Mouse (Mus musculus) CH12.LX (cell line): Measurements from ENCODE around the gene Dagla. TPM values are rescaled to one million over a fixed set of nuclear protein-coding genes. Genes with fewer than 3 reads are reported as not detected.
A peak's percentile ranks its signal among the peaks of the same experiment; 100 is the strongest.

Experiments used
- DNase-seq: peaks from one replicate; pipeline ENCODE4 v3.0.0-alpha.2; 2013; ENCODE audit errors: extremely low read depth
- H3K27ac ChIP-seq: 2 replicates; pipeline ENCODE4 v1.5.1; 2012; ENCODE audit warnings: low read depth, mild to moderate bottlenecking, control low read depth, moderate library complexity; ENCODE audit not compliant: insufficient read depth
- H3K27me3 ChIP-seq: replicated peaks from 2 replicates; pipeline ENCODE3; 2012; ENCODE audit warnings: inconsistent platforms
- H3K36me3 ChIP-seq, 2 experiments: replicated peaks in 1 of 2; 2 replicates each; pipeline versions ENCODE3 to v1.6.1; 2012; ENCODE audit warnings: inconsistent platforms in 1 of 2, low read length in 1 of 2, mild to moderate bottlenecking in 1 of 2, mixed read lengths in 1 of 2, moderate library complexity in 1 of 2; ENCODE audit not compliant: control insufficient read depth in 1 of 2, insufficient read depth in 1 of 2
- H3K4me1 ChIP-seq, 2 experiments: 2 replicates each; pipeline ENCODE4 v1.6.1; 2012; ENCODE audit warnings: inconsistent platforms in 1 of 2, moderate library complexity in 1 of 2; ENCODE audit not compliant: insufficient read depth in 2 of 2, control insufficient read depth in 1 of 2
- H3K4me2 ChIP-seq: 2 replicates; pipeline ENCODE4 v1.6.1; 2012; ENCODE audit warnings: low read depth, mild to moderate bottlenecking, control low read depth; ENCODE audit not compliant: poor library complexity, insufficient read depth, severe bottlenecking
- H3K4me3 ChIP-seq, 3 experiments: fragments of 150-350 bp in 1 of 3; sonication (generic) in 1 of 3; replicated peaks in 1 of 3; 2 replicates each; pipeline versions ENCODE3 to v1.5.1; 2011 to 2012; ENCODE audit warnings: low read depth in 2 of 3, low read length in 2 of 3, mild to moderate bottlenecking in 2 of 3, moderate library complexity in 2 of 3, control low read depth in 1 of 3, improper control_type of control experiment in 1 of 3, inconsistent platforms in 1 of 3, mixed read lengths in 1 of 3; ENCODE audit not compliant: poor library complexity in 1 of 3
- H3K79me2 ChIP-seq: replicated peaks from 2 replicates; pipeline ENCODE4 v1.6.1; 2012; ENCODE audit warnings: mild to moderate bottlenecking, moderate library complexity; ENCODE audit not compliant: control insufficient read depth, poor library complexity, insufficient read depth, severe bottlenecking; ENCODE audit errors: extremely low read depth
- H3K9ac ChIP-seq: 2 replicates; pipeline ENCODE4 v1.6.1; 2012; ENCODE audit warnings: low read depth, mild to moderate bottlenecking, control low read depth, moderate library complexity; ENCODE audit not compliant: insufficient read depth
- H3K9me3 ChIP-seq: replicated peaks from 2 replicates; pipeline ENCODE3; 2012; ENCODE audit warnings: low read length, inconsistent platforms, mixed read lengths
- BHLHE40 ChIP-seq: IDR thresholded peaks from 2 replicates; pipeline ENCODE4 v1.6.1; 2011; ENCODE audit warnings: mild to moderate bottlenecking, low read depth, low read length, improper control_type of control experiment
- CHD1 ChIP-seq: IDR thresholded peaks from 2 replicates; pipeline ENCODE4 v1.6.1; 2012; ENCODE audit warnings: low read depth, low read length, improper control_type of control experiment, inconsistent platforms
- CHD2 ChIP-seq: IDR thresholded peaks from 2 replicates; pipeline ENCODE4 v1.6.1; 2011; ENCODE audit warnings: low read length, improper control_type of control experiment
- CTCF ChIP-seq, 2 experiments: IDR thresholded peaks in 1 of 2; conservative IDR thresholded peaks in 1 of 2; 2 replicates each; pipeline ENCODE4 v1.5.1; 2011 to 2012; ENCODE audit warnings: low read depth in 2 of 2, low read length in 2 of 2, improper control_type of control experiment in 1 of 2, inconsistent platforms in 1 of 2, mild to moderate bottlenecking in 1 of 2, moderate library complexity in 1 of 2
- E2F4 ChIP-seq: IDR thresholded peaks from 2 replicates; pipeline ENCODE4 v1.6.1; 2011; ENCODE audit warnings: low read depth, low read length, improper control_type of control experiment; ENCODE audit not compliant: insufficient replicate concordance
- ELF1 ChIP-seq: IDR thresholded peaks from 2 replicates; pipeline ENCODE4 v1.6.1; 2014; ENCODE audit warnings: low read depth, mild to moderate bottlenecking, inconsistent platforms, low read length, improper control_type of control experiment
- EP300 ChIP-seq: IDR thresholded peaks from 2 replicates; pipeline ENCODE4 v1.6.1; 2011; ENCODE audit warnings: low read length, improper control_type of control experiment
- ETS1 ChIP-seq: conservative IDR thresholded peaks from 2 replicates; pipeline ENCODE4 v1.6.1; 2012; ENCODE audit warnings: low read depth, mild to moderate bottlenecking, inconsistent platforms, low read length, improper control_type of control experiment, moderate library complexity
- GABPA ChIP-seq: IDR thresholded peaks from 2 replicates; pipeline ENCODE4 v1.6.1; 2012; ENCODE audit warnings: low read depth, low read length, improper control_type of control experiment, inconsistent platforms; ENCODE audit not compliant: insufficient replicate concordance
- HCFC1 ChIP-seq: IDR thresholded peaks from 2 replicates; pipeline ENCODE4 v1.6.1; 2012; ENCODE audit warnings: low read depth, mild to moderate bottlenecking, inconsistent platforms, low read length, improper control_type of control experiment
- IRF4 ChIP-seq: IDR thresholded peaks from 2 replicates; pipeline ENCODE4 v1.6.1; 2014; ENCODE audit warnings: low read depth, mild to moderate bottlenecking, inconsistent platforms, low read length, improper control_type of control experiment
- JUN ChIP-seq: IDR thresholded peaks from 2 replicates; pipeline ENCODE4 v1.6.1; 2011; ENCODE audit warnings: low read depth, mild to moderate bottlenecking, low read length, improper control_type of control experiment, moderate library complexity; ENCODE audit not compliant: insufficient read depth
- JUND ChIP-seq: conservative IDR thresholded peaks from 2 replicates; pipeline ENCODE4 v1.6.1; 2011; ENCODE audit warnings: low read depth, low read length, improper control_type of control experiment
- KAT2A ChIP-seq: IDR thresholded peaks from 2 replicates; pipeline ENCODE4 v1.6.1; 2012; ENCODE audit warnings: low read length, improper control_type of control experiment, inconsistent platforms; ENCODE audit not compliant: insufficient replicate concordance
- MAFK ChIP-seq: IDR thresholded peaks from 2 replicates; pipeline ENCODE4 v1.6.1; 2011; ENCODE audit warnings: low read length, improper control_type of control experiment; ENCODE audit not compliant: insufficient replicate concordance
- MAX ChIP-seq: IDR thresholded peaks from 2 replicates; pipeline ENCODE4 v1.6.1; 2011; ENCODE audit warnings: low read length, improper control_type of control experiment
- MAZ ChIP-seq: IDR thresholded peaks from 2 replicates; pipeline ENCODE4 v1.6.1; 2012; ENCODE audit warnings: low read depth, mild to moderate bottlenecking, inconsistent platforms, low read length, improper control_type of control experiment, moderate library complexity
- MEF2A ChIP-seq: IDR thresholded peaks from 2 replicates; pipeline ENCODE4 v1.6.1; 2014; ENCODE audit warnings: low read depth, mild to moderate bottlenecking, inconsistent platforms, low read length, improper control_type of control experiment, borderline replicate concordance
- MXI1 ChIP-seq: IDR thresholded peaks from 2 replicates; pipeline ENCODE4 v1.6.1; 2011; ENCODE audit warnings: mild to moderate bottlenecking, low read depth, low read length, improper control_type of control experiment
- NRF1 ChIP-seq: IDR thresholded peaks from 2 replicates; pipeline ENCODE4 v1.6.1; 2014; ENCODE audit warnings: low read depth, mild to moderate bottlenecking, inconsistent platforms, low read length, improper control_type of control experiment, moderate library complexity
- PAX5 ChIP-seq: IDR thresholded peaks from 2 replicates; pipeline ENCODE4 v1.6.1; 2012; ENCODE audit warnings: low read length, inconsistent platforms, mixed read lengths
- POLR2A ChIP-seq: IDR thresholded peaks from 2 replicates; pipeline ENCODE4 v1.6.1; 2011; ENCODE audit warnings: low read depth, mild to moderate bottlenecking, improper control_type of control experiment, low read length
- POLR2AphosphoS2 ChIP-seq: IDR thresholded peaks from 2 replicates; pipeline ENCODE4 v1.6.1; 2011; ENCODE audit warnings: low read depth, low read length, improper control_type of control experiment
- RAD21 ChIP-seq: IDR thresholded peaks from 2 replicates; pipeline ENCODE4 v1.6.1; 2011; ENCODE audit warnings: low read depth, mild to moderate bottlenecking, low read length, improper control_type of control experiment, moderate library complexity
- RCOR1 ChIP-seq: conservative IDR thresholded peaks from 2 replicates; pipeline ENCODE4 v1.6.1; 2012; ENCODE audit warnings: low read depth, mild to moderate bottlenecking, inconsistent platforms, low read length, improper control_type of control experiment
- SIN3A ChIP-seq: IDR thresholded peaks from 2 replicates; pipeline ENCODE4 v1.6.1; 2012; ENCODE audit warnings: low read length, improper control_type of control experiment, inconsistent platforms
- SMC3 ChIP-seq: IDR thresholded peaks from 2 replicates; pipeline ENCODE4 v1.6.1; 2011; ENCODE audit warnings: low read depth, low read length, improper control_type of control experiment
- TBP ChIP-seq: conservative IDR thresholded peaks from 2 replicates; pipeline ENCODE4 v1.6.1; 2011; ENCODE audit warnings: low read depth, low read length, improper control_type of control experiment
- TCF12 ChIP-seq: IDR thresholded peaks from 2 replicates; pipeline ENCODE4 v1.6.1; 2014; ENCODE audit warnings: low read depth, mild to moderate bottlenecking, inconsistent platforms, low read length, improper control_type of control experiment
- UBTF ChIP-seq: IDR thresholded peaks from 2 replicates; pipeline ENCODE4 v1.6.1; 2012; ENCODE audit warnings: low read depth, mild to moderate bottlenecking, inconsistent platforms, low read length, improper control_type of control experiment, moderate library complexity
- USF1 ChIP-seq: IDR thresholded peaks from 2 replicates; pipeline ENCODE4 v1.6.1; 2014; ENCODE audit warnings: low read depth, mild to moderate bottlenecking, inconsistent platforms, low read length, improper control_type of control experiment
- ZC3H11A ChIP-seq: IDR thresholded peaks from 2 replicates; pipeline ENCODE4 v1.6.1; 2012; ENCODE audit warnings: low read depth, mild to moderate bottlenecking, inconsistent platforms, low read length, improper control_type of control experiment
- ZKSCAN1 ChIP-seq: IDR thresholded peaks from 2 replicates; pipeline ENCODE4 v1.6.1; 2012; ENCODE audit warnings: low read depth, inconsistent platforms, low read length, improper control_type of control experiment, borderline replicate concordance
- ZMIZ1 ChIP-seq: IDR thresholded peaks from 2 replicates; pipeline ENCODE4 v1.6.1; 2012; ENCODE audit warnings: low read depth, mild to moderate bottlenecking, inconsistent platforms, low read length, improper control_type of control experiment
- ZNF384 ChIP-seq: IDR thresholded peaks from 2 replicates; pipeline ENCODE4 v1.6.1; 2012; ENCODE audit warnings: low read depth, low read length, improper control_type of control experiment, inconsistent platforms
- dilution Hi-C: fragments of 300-500 bp; cut with MboI; formaldehyde crosslinking; loops from 2 replicates; pipeline ENCODE4 v1.14.3; 2020; ENCODE audit warnings: low sequenced_read_pairs; ENCODE audit not compliant: extremely low pct_unique_long_range_greater_than_20kb, extremely low pct_ligation_motif_present
- in situ Hi-C: fragments of 300-500 bp; cut with MboI; formaldehyde crosslinking; loops from 3 replicates; pipeline ENCODE4 v1.14.3; 2019; ENCODE audit warnings: low sequenced_read_pairs, low pct_ligation_motif_present, low pct_unique_long_range_greater_than_20kb, mixed read lengths
- polyA plus RNA-seq: library from polyadenylated mRNA; unstranded; fragments of >175 nt; gene quantifications from 2 replicates; pipeline ENCODE4 v1.2.1, GENCODE M21; 2012; ENCODE audit warnings: low read depth; ENCODE audit not compliant: insufficient read length
- total RNA-seq, 2 experiments: library from RNA; depleted of rRNA; stranded (reverse); fragments of 300-350 nt in 1 of 2; fragments of >200 nt in 1 of 2; gene quantifications; 2 replicates each; pipeline ENCODE4 v1.2.3; 2012 to 2014

Gene Dagla
- total and polyA plus RNA-seq, 3 experiments = 0.21 to 0.55 TPM; not detected in 1

- TF ChIP-seq RAD21 = peak; percentile 35
- TF ChIP-seq ZNF384 = peak; percentile 87
- TF ChIP-seq HCFC1 = no peak
- no peak for TF ChIP-seq TBP
- TF ChIP-seq NRF1 = no peak
- no peak for TF ChIP-seq ZC3H11A
- TF ChIP-seq CHD2 = no peak; the same call in 1 of the 2 replicates
Measured at GRCm38 (mm10) chr19:10204616-10205001, 100.1 kb downstream of the Dagla start (continued).

GRCm38 (mm10) chr19:10203848-10204615 is 100.6 kb downstream of the Dagla start, which contains the start of the genes Tmem258 and Fen1:
Tmem258 (plus strand) TSS chr19:10204014.
Fen1 (minus strand) TSS chr19:10204169.
- no peaks in the 10 kb centered on the region for H3K9me3 ChIP-seq
- peak within 1 kb of the TSS; percentile 74 for H3K27ac ChIP-seq
- peak within 1 kb of the TSS; percentile 78 for H3K4me2 ChIP-seq
- H3K36me3 ChIP-seq = peaks cover 53 to 68% of the 10 kb centered on the region in 2 experiments
- peak; percentile 92 for DNase-seq
- in situ Hi-C loops (loop anchor here (5.0 to 10.0 kb wide), 2 partner anchors 169 to 292 kb away; no protein-coding TSS in a partner anchor), dilution Hi-C loops (no loop called here)
- peak within 1 kb of the TSS; percentile 99 for H3K9ac ChIP-seq
- peaks cover 47% of the 10 kb centered on the region for H3K79me2 ChIP-seq
- H3K27me3 ChIP-seq = no peaks in the 10 kb centered on the region
- peaks cover 0 to 25% of the 10 kb centered on the region in 2 experiments; a peak in 2 of 4 replicates for H3K4me1 ChIP-seq
- H3K4me3 ChIP-seq = peak within 1 kb of the TSS; percentile 92 to 100 (median 99)
- TF ChIP-seq BHLHE40 = peak; percentile 85
- no peak for TF ChIP-seq PAX5
- TF ChIP-seq CHD2 = no peak
- TF ChIP-seq CHD1 = peak; percentile 89; the same call in 1 of the 2 replicates
- peak; percentile 81 for TF ChIP-seq ELF1
- peak; percentile 70; the same call in 1 of the 2 replicates for TF ChIP-seq SIN3A
- no peak; the same call in 1 of the 2 replicates for TF ChIP-seq IRF4
- no peak for TF ChIP-seq MXI1
- TF ChIP-seq SMC3 = no peak
- peak; percentile 94 for TF ChIP-seq USF1
- no peak for TF ChIP-seq EP300
- TF ChIP-seq POLR2A = peak; percentile 84
- no peak for TF ChIP-seq JUN
- no peak for TF ChIP-seq CTCF (conservative IDR thresholded peaks at IDR 0.05 in 1 of 2, IDR thresholded peaks at IDR 0.05 in 1 of 2; ENCODE audit: low read depth in 2 of 2, low read length in 2 of 2)
- TF ChIP-seq JUND = no peak
- TF ChIP-seq ZNF384 = no peak
- TF ChIP-seq NRF1 = peak; percentile 93
- TF ChIP-seq ZKSCAN1 = no peak
- no peak; the same call in 1 of the 2 replicates for TF ChIP-seq POLR2AphosphoS2
- 0 out of 2 replicates have a peak, but pooled peaks have one; percentile 69 for TF ChIP-seq ZMIZ1
- TF ChIP-seq E2F4 = peak; percentile 93; the same call in 1 of the 2 replicates
- 0 out of 2 replicates have a peak, but pooled peaks have one; percentile 11 for TF ChIP-seq MEF2A
- peak; percentile 96; the same call in 1 of the 2 replicates for TF ChIP-seq KAT2A
- peak; percentile 63 for TF ChIP-seq TCF12
- TF ChIP-seq HCFC1 = peak; percentile 96
- no peak for TF ChIP-seq MAFK
- no peak for TF ChIP-seq UBTF
- peak; percentile 81 for TF ChIP-seq MAX
- no peak for TF ChIP-seq MAZ
- no peak; the same call in 1 of the 2 replicates for TF ChIP-seq GABPA
- TF ChIP-seq RCOR1 = no peak
- TF ChIP-seq ETS1 = no peak
